Mouse (Mus musculus) cerebral cortex, adult 2 months (tissue): ENCODE results near the gene Ggn.

Experiments
- WGBS: fragments of 180-500 bp; shearing (Covaris S2); methylation state at CpG from one replicate; pipeline ENCODE4 v1.1.7; 2018; 5-methylcytosine and 5-hydroxymethylcytosine counted together

Ggn gene

DNA sequence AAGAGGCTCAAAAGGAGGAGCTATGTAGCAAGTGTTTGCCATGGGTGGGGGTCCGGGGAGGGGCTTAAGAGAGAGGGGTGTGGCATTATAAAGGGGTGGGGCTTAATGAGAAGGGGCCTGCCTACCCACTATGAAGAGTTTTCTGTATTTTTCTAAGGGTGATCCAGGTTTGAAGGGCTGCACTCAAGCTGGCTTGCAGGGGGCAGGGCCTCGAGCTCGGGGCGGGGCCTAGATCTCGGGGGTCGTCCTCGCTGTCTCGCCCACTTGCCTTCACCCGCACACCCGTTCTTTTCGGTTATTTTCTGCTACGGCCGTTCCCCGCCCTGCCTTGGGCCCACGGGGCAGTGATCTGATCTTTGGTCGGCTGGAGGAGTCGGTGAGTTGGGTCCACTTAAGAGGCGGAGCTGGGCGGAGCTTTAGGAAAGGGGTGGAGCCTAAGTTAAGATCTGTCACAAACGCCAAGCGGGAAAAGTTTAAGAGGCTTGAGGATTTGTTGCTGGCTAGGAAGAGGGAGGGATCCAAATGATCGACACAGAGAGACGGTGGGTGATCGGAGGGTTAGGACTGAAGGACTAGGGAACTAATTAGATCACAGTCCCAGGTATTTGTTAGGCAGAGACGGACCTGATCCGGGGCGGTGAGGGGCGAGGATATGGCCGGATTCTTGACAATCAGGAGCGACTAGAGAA, at the start of gene Ggn, which contains the start of gene Spred3:
Gene Ggn (plus strand): TSS at position 145 of the 689 bp plus-strand sequence.
Gene Spred3 (minus strand): TSS at position 346 of the 689 bp plus-strand sequence.
- WGBS: under 1% methylated on average over 30 of the region's 30 CpGs

DNA sequence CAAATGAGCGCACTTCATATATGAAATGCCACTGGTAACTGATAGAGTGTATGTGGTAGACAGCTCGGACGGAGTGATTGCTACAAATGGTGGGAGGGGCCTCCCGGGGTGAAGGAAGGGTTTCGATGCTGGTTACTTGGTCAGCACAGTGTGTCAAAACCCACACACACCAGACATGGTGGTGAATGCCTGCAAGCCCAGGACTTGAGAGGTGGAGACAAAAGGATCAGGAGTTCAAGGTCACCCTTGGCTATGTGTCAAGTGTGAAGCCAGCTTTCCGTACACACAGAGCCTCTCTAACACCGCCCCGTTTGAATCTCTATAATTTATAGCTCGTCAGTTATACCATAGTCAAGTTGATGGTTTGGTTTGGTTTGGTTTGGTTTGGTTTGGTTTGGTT, 47.2 kb upstream of the Ggn start:
- WGBS: 94% methylated on average over 9 of the region's 9 CpGs

- 74% methylated on average over 5 of the region's 5 CpGs for WGBS
Measured at GRCm38 (mm10) chr7:29123531-29124358, 46.3 kb upstream of the Ggn start.

DNA sequence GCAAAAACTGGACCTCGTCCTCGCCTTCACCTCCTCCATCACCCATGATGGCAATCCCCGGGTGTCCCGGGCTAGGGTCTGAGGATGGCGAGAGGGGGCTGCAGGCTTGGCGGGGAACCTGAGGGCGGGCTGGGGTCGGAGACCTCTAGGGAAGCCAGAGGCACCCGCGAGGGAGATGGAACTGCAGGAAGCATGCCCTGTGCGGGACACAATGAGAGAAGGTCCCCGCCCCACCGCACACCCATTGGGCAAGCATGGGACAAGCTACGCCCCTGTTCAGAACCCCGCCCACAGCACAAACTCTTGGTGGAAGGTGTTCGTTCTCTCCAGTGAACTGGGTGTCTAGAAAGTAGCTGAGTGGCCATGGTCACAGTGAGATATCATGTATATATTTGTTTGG, 45.0 kb upstream of the Ggn start, which contains the start of gene Ryr1:
Gene Ryr1 (minus strand): TSS at position 210 of the 400 bp plus-strand sequence.
- WGBS: 5% methylated on average over 16 of the region's 16 CpGs

DNA sequence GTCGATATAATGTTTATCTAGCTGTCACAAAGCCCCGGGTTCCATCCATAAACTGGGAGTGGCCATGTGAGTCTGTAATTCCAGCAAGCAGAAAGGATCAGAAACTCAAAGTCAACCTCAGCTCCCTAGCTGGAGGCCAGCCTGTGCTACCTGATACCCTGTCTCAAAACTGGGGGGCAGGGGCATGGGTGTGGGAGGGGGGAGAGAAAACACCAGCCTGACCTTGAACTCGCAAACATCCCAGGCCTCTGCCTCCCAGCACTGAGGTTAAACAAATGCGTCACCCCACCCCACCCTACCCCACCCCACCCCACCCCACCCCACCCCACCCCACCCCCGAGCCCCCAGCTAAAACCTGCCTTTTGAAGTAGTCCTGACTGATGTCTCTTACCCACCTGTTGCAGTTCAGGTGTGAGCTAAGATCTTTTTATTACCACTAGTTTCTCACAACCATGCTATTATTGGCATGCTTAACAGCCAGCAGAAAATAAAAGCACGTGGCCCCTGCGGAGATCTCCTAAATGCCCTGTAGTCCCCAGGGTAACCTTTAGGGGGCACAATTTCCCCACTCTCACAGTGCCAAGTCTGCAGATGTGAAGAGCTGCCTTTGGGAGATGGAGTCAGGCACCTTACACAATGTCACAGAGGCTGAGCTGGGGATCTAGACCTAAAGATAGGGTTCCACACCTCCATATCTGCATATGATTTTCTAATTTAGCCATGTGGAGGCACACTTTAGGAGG, 43.7 kb upstream of the Ggn start:
- WGBS: 46% methylated on average over 7 of the region's 7 CpGs

DNA sequence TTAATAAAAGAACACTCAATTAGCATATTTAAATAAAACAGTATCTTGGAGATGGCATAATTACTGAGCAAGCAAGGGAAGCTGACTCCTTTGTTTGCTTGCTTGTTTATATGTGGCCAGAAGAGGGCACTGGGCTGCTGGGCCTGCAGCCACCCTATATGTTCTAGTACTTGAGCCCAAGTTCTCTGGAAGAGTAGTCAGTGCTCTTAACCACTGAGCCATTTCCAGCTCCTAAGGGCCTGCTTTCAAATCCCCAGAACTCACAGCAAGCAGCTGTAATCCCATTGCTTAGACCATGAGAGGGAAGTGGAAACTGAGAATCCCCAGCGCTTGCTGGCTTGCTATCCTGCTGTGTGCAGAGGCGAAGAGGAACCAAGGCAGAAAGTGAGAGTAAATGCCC, 41.3 kb upstream of the Ggn start:
- 78% methylated on average over 2 of the region's 2 CpGs for WGBS

DNA sequence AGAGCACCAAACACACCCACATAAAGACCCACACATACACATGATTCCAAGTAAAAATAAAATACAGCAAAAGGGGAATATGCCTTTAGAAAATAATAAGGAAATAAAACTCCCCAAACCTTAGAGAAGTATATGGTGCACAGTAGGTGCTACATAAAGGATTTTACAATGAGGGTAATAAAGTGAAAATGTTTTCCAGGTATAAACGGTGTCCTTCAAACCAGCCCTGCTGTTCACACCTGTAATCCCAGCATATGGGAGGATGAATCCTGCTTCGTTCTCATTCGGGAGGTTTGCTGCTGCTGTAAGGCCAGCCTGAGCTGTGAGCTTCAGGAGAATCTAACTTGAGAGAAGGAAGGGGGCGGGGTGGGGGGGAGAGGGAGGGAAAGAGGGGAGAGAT, 35.8 kb upstream of the Ggn start:
- 6% methylated on average over 4 of the region's 4 CpGs for WGBS

DNA sequence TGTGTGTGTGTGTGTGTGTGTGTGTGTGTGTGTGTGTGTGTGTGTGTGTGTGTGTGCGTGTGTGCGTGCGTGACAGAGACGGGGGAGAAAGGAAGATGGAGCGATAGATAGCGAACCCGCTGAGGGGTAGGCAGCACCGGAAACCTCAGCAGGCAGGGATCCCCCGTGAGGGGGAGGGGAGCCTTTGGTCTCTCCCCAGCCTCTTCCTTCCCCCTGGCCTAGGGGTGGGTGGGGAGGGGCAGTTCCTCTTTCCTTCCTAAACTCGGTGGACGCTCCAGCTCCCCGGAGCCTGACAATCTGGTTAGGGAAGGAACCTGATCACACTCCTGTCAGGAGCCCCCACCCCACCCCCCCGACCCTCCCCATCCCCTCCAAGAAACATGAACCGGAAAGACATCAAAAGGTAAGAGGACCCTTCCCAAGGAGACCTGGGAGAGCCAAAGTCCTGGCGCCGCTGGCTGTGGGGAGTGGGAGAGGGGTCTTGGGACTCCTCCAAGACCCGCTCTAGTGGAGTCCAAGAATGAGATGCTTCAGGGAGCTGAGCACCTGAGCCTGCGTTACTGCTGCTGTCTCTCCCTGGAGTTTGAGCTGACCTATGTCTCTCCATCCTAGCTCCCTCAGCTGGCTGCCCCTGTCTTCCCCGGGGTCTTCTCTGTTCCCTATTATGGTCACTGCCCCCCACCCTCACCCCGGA, 35.2 kb upstream of the Ggn start, which contains the start of gene Rasgrp4:
Gene Rasgrp4 (plus strand): TSS at position 159 of the 694 bp plus-strand sequence.
- WGBS: 3% methylated on average over 17 of the region's 20 CpGs

DNA sequence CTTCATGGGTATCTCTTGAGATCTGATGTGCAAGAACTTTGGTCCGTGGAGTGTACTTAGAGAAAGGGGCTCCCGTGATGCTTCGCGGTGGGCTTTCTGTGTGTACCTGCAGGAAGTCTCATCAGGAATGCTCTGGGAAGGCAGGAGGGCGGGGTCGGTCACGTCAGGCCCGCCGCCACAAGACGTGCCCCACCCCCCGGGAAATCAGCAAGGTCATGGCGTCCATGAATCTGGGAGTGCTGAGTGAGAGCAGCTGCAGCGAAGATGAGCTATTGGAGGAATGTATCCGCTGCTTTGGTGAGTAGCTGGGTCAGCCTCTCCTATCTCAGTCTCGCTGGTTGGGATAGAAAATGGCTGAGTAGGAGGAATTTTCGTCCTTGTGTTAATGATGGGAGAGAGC, 32.6 kb upstream of the Ggn start:
- WGBS: 63% methylated on average over 16 of the region's 16 CpGs

- 93% methylated on average over 3 of the region's 4 CpGs for WGBS
Measured at GRCm38 (mm10) chr7:29139237-29139636, 30.8 kb upstream of the Ggn start.

GRCm38 (mm10) chr7:29141416-29141815, 28.6 kb upstream of the Ggn start:
- 89% methylated on average over 8 of the region's 8 CpGs for WGBS

DNA sequence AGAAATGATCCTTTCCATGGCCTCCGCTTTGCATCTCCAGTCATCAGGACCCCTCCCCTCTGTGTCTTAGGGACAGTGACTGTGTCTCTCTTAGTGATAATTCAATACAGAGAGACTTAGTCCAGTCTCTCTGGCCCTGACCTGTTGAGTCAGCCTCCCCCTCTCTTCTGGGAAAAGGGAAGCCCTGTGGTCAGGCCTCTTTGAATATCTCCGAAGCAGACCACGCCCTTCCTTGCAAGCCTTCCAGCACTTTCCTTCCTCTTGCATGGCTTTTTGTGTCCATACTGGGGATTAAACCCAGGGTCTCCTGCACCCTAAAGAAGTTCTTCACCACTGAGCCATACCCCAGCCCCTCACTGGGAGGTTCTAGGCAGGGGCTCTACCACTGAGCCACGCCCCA, 26.0 kb upstream of the Ggn start:
- 79% methylated on average over 4 of the region's 4 CpGs for WGBS

GRCm38 (mm10) chr7:29146625-29147367, 23.2 kb upstream of the Ggn start:
- WGBS: 94% methylated on average over 7 of the region's 7 CpGs

GRCm38 (mm10) chr7:29148771-29149170, 21.2 kb upstream of the Ggn start:
- WGBS: 98% methylated on average over 15 of the region's 15 CpGs

GRCm38 (mm10) chr7:29151486-29151885, 18.5 kb upstream of the Ggn start:
- 48% methylated on average over 10 of the region's 10 CpGs for WGBS

DNA sequence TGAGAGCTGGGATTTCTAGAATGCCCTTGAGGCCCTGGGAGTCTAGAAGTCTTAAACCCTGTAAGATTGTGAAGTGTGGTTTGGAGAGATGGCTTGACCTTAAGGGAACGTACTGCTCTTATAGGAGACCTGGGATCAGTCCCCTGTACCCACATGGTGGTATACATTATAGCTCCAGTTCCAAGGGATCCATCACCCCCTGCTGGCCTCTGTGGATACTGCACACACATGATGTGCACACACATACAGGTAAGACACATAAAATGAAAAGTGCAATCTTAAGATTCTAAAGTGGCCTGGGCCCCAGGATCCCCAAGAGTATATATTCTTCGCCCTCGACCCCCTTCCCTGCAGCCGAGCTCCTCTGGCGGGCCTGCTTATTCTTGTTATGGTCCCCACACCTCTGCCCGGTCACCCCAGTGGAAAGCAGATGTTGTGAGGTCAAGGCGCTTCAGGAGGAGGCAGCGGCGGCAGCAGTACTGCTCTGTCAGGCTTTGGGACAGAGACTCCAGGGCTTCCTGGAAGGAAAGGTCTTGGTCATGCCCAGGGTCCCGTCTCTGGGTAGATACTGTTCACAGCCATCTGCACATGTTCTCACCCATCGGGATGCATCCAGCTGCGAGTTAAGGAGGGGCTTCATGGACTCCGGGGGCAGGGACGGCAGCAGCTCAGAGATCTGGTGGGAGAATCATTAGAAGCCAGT, 15.8 kb upstream of the Ggn start:
- WGBS: 97% methylated on average over 14 of the region's 14 CpGs

DNA sequence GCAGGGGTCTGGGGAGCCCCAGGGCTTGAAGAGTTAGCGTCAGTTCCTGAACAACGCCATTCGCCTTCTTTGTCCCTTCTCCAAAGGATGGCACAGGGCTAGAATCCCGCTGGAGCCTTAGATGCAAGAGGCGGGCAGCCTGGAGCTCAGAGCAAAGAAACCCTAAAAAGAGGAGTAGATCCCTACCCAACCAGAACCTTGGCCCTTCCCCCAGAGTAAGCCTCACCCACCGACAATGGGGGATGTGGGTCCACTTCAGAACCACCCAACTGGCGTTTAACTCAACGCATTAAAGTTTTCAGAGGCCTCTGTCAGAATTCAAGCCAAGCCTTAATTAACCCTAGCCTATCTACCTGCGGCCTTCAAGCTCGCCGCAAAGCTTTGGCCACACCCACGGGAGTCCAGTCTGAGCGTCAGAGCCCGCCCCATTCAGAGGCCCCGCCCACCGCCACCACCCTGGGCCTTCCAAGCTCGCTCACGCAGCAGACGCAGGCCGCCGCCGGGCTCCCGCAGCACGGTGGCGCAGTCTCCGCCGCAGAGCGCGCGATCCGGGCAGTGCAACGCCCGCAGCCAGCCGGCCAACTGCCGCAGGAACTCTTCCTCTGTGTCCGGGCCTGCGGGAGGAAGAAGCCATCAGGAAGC, 14.7 kb upstream of the Ggn start:
- WGBS: 7% methylated on average over 36 of the region's 37 CpGs

- 3% methylated on average over 66 of the region's 68 CpGs for WGBS
Measured at GRCm38 (mm10) chr7:29155838-29156782, 13.9 kb upstream of the Ggn start, which contains the start of gene Fam98c. TSS of gene Fam98c (minus strand) at chr7:29156234.
